Comparison of ENCODE assay signal across 8 mouse cellular contexts in the genomic region with DNA sequence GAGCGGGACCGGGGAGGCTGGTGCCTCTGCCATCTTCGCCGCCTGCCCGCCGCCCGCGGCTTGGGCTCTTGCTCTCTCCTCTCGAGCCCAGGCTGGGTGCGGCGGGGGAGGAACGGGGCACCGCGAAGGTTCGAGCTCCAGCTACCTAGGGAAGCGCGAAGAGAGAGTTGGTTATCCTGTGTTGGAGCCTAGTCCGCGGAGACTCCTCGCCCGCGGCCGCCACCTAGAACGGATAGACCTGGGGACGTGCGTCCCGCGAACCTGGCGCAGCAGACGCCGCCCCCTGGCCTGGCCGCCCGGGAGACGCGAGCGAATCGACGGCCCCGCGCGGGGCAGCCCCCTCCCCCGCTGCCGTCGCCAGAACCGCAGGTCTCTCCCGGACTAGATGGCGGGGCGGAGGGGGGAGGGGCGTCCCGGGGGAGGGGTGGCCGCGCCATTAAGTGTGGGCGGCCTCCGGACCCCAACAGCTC. TPM values are rescaled to one million over a fixed set of nuclear protein-coding genes. Genes with fewer than 3 reads are reported as not detected.
DNase-seq lines count a peak whose midpoint lies in the region; ATAC-seq and TF ChIP-seq lines count a peak whose summit lies in the region.

No protein-coding gene starts in this region.

- H3K36me3 ChIP-seq in heart, embryonic 13.5 days: peaks cover 8% of the 10 kb centered on the region

- H3K27ac ChIP-seq in cortical plate, adult 2 months (ENCODE audit: insufficient read depth, low read length): peak overlapping the region; percentile 80
- H3K27ac ChIP-seq in heart, embryonic 13.5 days (replicated peaks): peak overlapping the region; percentile 99

- peak overlapping the region; percentile 94 for H3K4me3 ChIP-seq in cortical plate, adult 2 months (ENCODE audit: insufficient read depth, low read length)
- H3K4me3 ChIP-seq in heart, embryonic 13.5 days: peak overlapping the region; percentile 69

- no peaks in the 10 kb centered on the region for H3K9me3 ChIP-seq in heart, embryonic 13.5 days

- peak overlapping the region; percentile 99 for H3K4me2 ChIP-seq in heart, embryonic 13.5 days

- TF ChIP-seq CTCF in cortical plate, adult 2 months (IDR thresholded peaks at IDR 0.05; ENCODE audit: extremely low read depth, insufficient read depth, low read length): no peak

- no peak for ATAC-seq in heart, embryonic 13.5 days (ENCODE audit: extremely low read depth, insufficient number of reproducible peaks, low FRiP score, low TSS enrichment)

- peak overlapping the region; percentile 95 for H3K9ac ChIP-seq in heart, embryonic 13.5 days

- H3K4me1 ChIP-seq in cortical plate, adult 2 months (ENCODE audit: control insufficient read depth, insufficient read depth, low read length): peaks cover 5% of the 10 kb centered on the region; the same call in 1 of the 2 replicates
- H3K4me1 ChIP-seq in heart, embryonic 13.5 days: peaks cover 49% of the 10 kb centered on the region

- WGBS in heart, embryonic 13.5 days: 0% methylated on average over 39 of the region's 54 CpGs

- DNase-seq in left cerebral cortex, adult 18-20 months (ENCODE audit: low spot score in 2 of 2): peak; percentile 44 to 51
- DNase-seq in left cerebral cortex, adult 11 months (ENCODE audit: low spot score): no peak
- peak; percentile 76 for DNase-seq in kidney, postnatal 14 days
- peak; percentile 61 to 63 for DNase-seq in lung, adult 18-20 months
- peak; percentile 45 for DNase-seq in ovary, postnatal 10 days (ENCODE audit: low spot score)
- DNase-seq in thymus, postnatal 4 days: peak; percentile 80

- TF ChIP-seq POLR2A in cortical plate, adult 2 months (IDR thresholded peaks at IDR 0.05; ENCODE audit: extremely low read depth, insufficient read depth, low read length): no peak

- no peaks in the 10 kb centered on the region for H3K27me3 ChIP-seq in heart, embryonic 13.5 days (replicated peaks)

RNA-seq across cellular contexts. Expression of a gene that starts 1.1 kb away (rescaled TPM):
- total RNA-seq in left cerebral cortex, adult 18-20 months (2021): 10 to 100 TPM; 71.8 to 72.4 TPM
- 35.5 and 37.3 TPM in 2 replicates for polyA plus RNA-seq in cortical plate, adult 2 months (2012; rRNA removed)
- 4.4 and 4.8 TPM in 2 replicates for polyA plus RNA-seq in heart, embryonic 13.5 days (2015; fragmentation: Nextera tagmentation; extraction: Ambion mirVana)
